ENCODE assay signal across 25 mouse cellular contexts in the genomic region with DNA sequence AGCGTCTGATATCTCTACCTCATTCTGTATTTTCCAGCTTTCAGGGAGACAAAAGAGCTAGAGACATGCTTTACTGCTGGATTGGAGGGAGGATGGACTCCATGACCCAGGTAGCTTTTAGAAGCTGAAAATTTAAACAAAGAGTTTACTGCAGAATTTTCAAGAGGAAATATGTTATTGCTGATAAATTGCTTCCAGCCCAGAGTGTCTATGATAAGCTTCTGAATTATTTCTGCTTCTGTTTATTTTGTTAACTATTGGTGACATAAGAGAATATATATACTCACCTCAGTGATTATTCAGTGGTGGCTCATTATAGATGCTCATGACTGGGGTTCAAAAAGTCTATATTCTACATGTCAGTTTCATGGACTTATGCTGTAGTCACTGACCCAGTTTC.
"Had no signal": no experiment of that assay in that cellular context is flagged by ENCODE, and none has a peak within 500 bp of the region (broad histone marks: within the 10 kb centered on the region; RNA-seq: fewer than 3 reads in every experiment).

No protein-coding gene starts in this region.

- H3K27me3 ChIP-seq: embryonic facial prominence, embryonic 12.5 days; embryonic facial prominence, embryonic 13.5 days; embryonic facial prominence, embryonic 15.5 days; forebrain, embryonic 12.5 days; forebrain, embryonic 13.5 days; forebrain, embryonic 15.5 days had no signal

- H3K36me3 ChIP-seq: embryonic facial prominence, embryonic 10.5 days; embryonic facial prominence, embryonic 12.5 days; embryonic facial prominence, embryonic 13.5 days; embryonic facial prominence, embryonic 15.5 days; forebrain, embryonic 10.5 days; forebrain, embryonic 12.5 days; forebrain, embryonic 15.5 days had no signal

- H3K9me3 ChIP-seq: embryonic facial prominence, embryonic 10.5 days; embryonic facial prominence, embryonic 12.5 days; embryonic facial prominence, embryonic 13.5 days; embryonic facial prominence, embryonic 15.5 days; forebrain, embryonic 10.5 days; forebrain, embryonic 12.5 days; forebrain, embryonic 13.5 days; forebrain, embryonic 15.5 days had no signal

- DNase-seq: cerebellum, adult 9-10 months; cerebellum, adult 9-11 months; cerebellum, postnatal 10 days; cerebellum, postnatal 14 days; cerebellum, postnatal 25 days; cerebellum, postnatal 36 days; embryo, embryonic 11 days; forebrain, postnatal 0 days; gastrocnemius, adult 2 months; gastrocnemius, postnatal 10 days; gastrocnemius, postnatal 14 days; gastrocnemius, postnatal 25 days; gastrocnemius, postnatal 36 days; heart, adult 11 months; heart, adult 18-20 months; heart, adult 2 months had no signal

- H3K4me1 ChIP-seq: embryonic facial prominence, embryonic 10.5 days; embryonic facial prominence, embryonic 12.5 days; embryonic facial prominence, embryonic 13.5 days; embryonic facial prominence, embryonic 15.5 days; forebrain, embryonic 10.5 days; forebrain, embryonic 12.5 days; forebrain, embryonic 13.5 days; forebrain, embryonic 15.5 days had no signal

- H3K4me3 ChIP-seq: embryonic facial prominence, embryonic 10.5 days; embryonic facial prominence, embryonic 12.5 days; embryonic facial prominence, embryonic 13.5 days; embryonic facial prominence, embryonic 15.5 days; erythroblast, embryonic 14.5 days; forebrain, embryonic 10.5 days; forebrain, embryonic 12.5 days; forebrain, embryonic 13.5 days; forebrain, embryonic 15.5 days; gastrocnemius, adult 2 months; heart, adult 2 months had no signal

- H3K27ac ChIP-seq: embryonic facial prominence, embryonic 10.5 days; embryonic facial prominence, embryonic 12.5 days; embryonic facial prominence, embryonic 13.5 days; embryonic facial prominence, embryonic 15.5 days; forebrain, embryonic 10.5 days; forebrain, embryonic 12.5 days; forebrain, embryonic 13.5 days; forebrain, embryonic 15.5 days; gastrocnemius, adult 2 months; heart, adult 2 months had no signal

- H3K9ac ChIP-seq: embryonic facial prominence, embryonic 12.5 days; embryonic facial prominence, embryonic 13.5 days; embryonic facial prominence, embryonic 15.5 days; forebrain, embryonic 12.5 days; forebrain, embryonic 13.5 days; forebrain, embryonic 15.5 days; forebrain, postnatal 0 days had no signal
